Mouse (Mus musculus): ENCODE results near the gene Rnf38. TPM values are rescaled to one million over a fixed set of nuclear protein-coding genes. Genes with fewer than 3 reads are reported as not detected.

The Rnf38 gene
- total and polyA plus RNA-seq, 3 experiments: 6.8 to 22.8 TPM; not detected in 1

DNA sequence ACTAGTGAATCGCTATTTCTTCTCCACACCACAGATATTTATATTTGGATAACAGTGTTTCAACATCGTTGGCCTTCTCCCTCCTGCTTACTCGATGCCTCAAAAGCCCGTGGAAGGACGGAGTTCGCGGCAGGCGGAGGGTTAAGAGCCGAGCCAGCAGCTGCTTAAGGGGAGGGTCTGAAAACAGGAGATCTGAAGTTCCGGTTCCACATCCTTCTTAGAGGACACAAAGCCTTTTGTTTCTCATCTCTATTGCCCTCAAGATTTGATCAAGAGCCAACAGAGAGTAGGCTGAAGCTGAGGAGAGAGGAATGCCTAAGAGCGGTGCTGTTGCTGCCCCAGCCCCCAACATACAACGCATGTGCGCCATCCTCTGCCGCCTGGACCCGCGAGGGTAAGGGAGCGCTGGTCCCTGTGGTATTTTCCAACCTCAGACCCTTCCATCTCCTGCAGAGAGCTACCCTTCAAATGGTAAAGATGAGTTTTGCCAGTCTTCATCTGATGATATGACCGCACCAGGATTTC, 127.2 kb downstream of the Rnf38 start:
- no peaks in the 10 kb centered on the region for H3K9me3 ChIP-seq (replicated peaks; ENCODE audit: insufficient read depth, low read length)
- no peaks in the 10 kb centered on the region for H3K4me1 ChIP-seq (ENCODE audit: control insufficient read depth in 1 of 2, insufficient read depth in 2 of 2, low read length in 2 of 2)
- no peak overlapping the region for H3K27ac ChIP-seq (ENCODE audit: control insufficient read depth, low read depth, low read length)
- H3K79me2 ChIP-seq (ENCODE audit: control insufficient read depth, insufficient read depth, low read length, poor library complexity): no peaks in the 10 kb centered on the region
- TF ChIP-seq USF1 (IDR thresholded peaks at IDR 0.05; ENCODE audit: low read depth, low read length) (no peak), MAZ (IDR thresholded peaks at IDR 0.05; ENCODE audit: low read depth, low read length) (no peak), MAX (IDR thresholded peaks at IDR 0.05; ENCODE audit: low read length) (no peak), RCOR1 (IDR thresholded peaks at IDR 0.05; ENCODE audit: low read depth, low read length) (no peak), POLR2AphosphoS5 (IDR thresholded peaks at IDR 0.05; ENCODE audit: borderline replicate concordance, low read depth, low read length) (no peak), TBP (IDR thresholded peaks at IDR 0.05; ENCODE audit: low read depth, low read length) (no peak), POLR2AphosphoS2 (IDR thresholded peaks at IDR 0.05; ENCODE audit: low read length) (no peak), GABPA (IDR thresholded peaks at IDR 0.05; ENCODE audit: low read depth, low read length) (no peak), SMC3 (IDR thresholded peaks at IDR 0.05; ENCODE audit: low read depth, low read length) (no peak), MEF2A (IDR thresholded peaks at IDR 0.05; ENCODE audit: extremely low read depth, insufficient replicate concordance, low read depth, low read length, poor library complexity, severe bottlenecking) (no peak)
- H3K27me3 ChIP-seq (ENCODE audit: control insufficient read depth in 1 of 2, insufficient read depth in 2 of 2, low read length in 2 of 2): peaks cover 0 to 1% of the 10 kb centered on the region in 2 experiments; a peak in 2 of 4 replicates
- H3K36me3 ChIP-seq (ENCODE audit: control insufficient read depth in 1 of 2, insufficient read depth in 2 of 2, low read length in 2 of 2): no peaks in the 10 kb centered on the region
- no peak overlapping the region for H3K4me3 ChIP-seq (ENCODE audit: control insufficient read depth in 1 of 2, insufficient read depth in 1 of 2, low read depth in 2 of 2, low read length in 2 of 2)
- H3K9ac ChIP-seq (ENCODE audit: control insufficient read depth, low read depth, low read length, poor library complexity, severe bottlenecking): no peak overlapping the region
- DNase-seq (ENCODE audit: low read depth, low spot score): no peak

DNA sequence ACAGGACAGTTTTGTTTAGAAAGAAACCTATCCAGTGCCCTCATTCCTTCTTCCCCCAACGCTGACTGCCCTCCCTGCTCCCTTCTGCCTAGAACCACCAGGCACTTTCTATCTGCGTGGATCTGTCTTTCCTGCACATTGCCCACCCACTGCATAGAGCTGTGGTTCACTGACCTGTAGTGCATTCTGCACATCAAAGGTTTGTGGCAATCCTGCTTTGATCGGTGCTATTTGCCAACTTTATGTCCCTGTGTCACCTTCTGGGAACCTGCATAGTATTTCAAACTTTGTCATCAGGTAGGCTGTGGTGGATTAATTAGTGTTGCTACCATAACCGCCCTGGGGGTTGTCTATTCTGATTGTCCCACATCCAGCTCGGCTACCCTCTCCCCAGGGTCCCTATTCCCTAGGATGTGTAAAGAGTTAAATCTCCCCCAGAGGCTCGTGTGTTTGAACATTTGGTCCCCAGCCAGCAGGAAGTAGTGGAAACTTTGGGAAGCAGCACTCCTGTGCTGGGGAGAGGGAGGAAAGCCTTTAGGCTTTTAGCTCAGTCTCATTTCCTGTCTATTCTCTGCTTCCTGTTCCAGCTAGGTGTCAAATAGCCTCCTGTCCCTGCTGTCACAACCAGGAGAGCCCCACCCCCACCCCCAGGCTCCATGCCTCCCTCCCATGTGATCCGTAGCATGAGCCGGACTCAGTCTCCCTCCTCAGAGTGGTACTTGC, 129.2 kb downstream of the Rnf38 start:
- H3K9me3 ChIP-seq (replicated peaks; ENCODE audit: insufficient read depth, low read length): no peaks in the 10 kb centered on the region
- H3K27me3 ChIP-seq (ENCODE audit: control insufficient read depth in 1 of 2, insufficient read depth in 2 of 2, low read length in 2 of 2): peaks cover 0 to 4% of the 10 kb centered on the region in 2 experiments; a peak in 3 of 4 replicates
- no peak for DNase-seq (ENCODE audit: low read depth, low spot score)
- no peak overlapping the region for H3K9ac ChIP-seq (ENCODE audit: control insufficient read depth, low read depth, low read length, poor library complexity, severe bottlenecking)
- no peaks in the 10 kb centered on the region for H3K4me1 ChIP-seq (ENCODE audit: control insufficient read depth in 1 of 2, insufficient read depth in 2 of 2, low read length in 2 of 2)
- H3K79me2 ChIP-seq (ENCODE audit: control insufficient read depth, insufficient read depth, low read length, poor library complexity): no peaks in the 10 kb centered on the region
- no peak overlapping the region for H3K27ac ChIP-seq (ENCODE audit: control insufficient read depth, low read depth, low read length)
- no peaks in the 10 kb centered on the region for H3K36me3 ChIP-seq (ENCODE audit: control insufficient read depth in 1 of 2, insufficient read depth in 2 of 2, low read length in 2 of 2)
- no peak for TF ChIP-seq MXI1 (IDR thresholded peaks at IDR 0.05; ENCODE audit: low read depth, low read length)
- TF ChIP-seq NRF1 (IDR thresholded peaks at IDR 0.05; ENCODE audit: insufficient read depth, low read depth, low read length, poor library complexity, severe bottlenecking): no peak
- no peak for TF ChIP-seq E2F4 (IDR thresholded peaks at IDR 0.05; ENCODE audit: borderline replicate concordance, low read depth, low read length)
- no peak for TF ChIP-seq RAD21 (IDR thresholded peaks at IDR 0.05; ENCODE audit: low read depth, low read length)
- TF ChIP-seq RCOR1 (IDR thresholded peaks at IDR 0.05; ENCODE audit: low read depth, low read length): no peak
- TF ChIP-seq ZC3H11A (IDR thresholded peaks at IDR 0.05; ENCODE audit: low read depth, low read length): no peak
- TF ChIP-seq POLR2AphosphoS2 (IDR thresholded peaks at IDR 0.05; ENCODE audit: low read length): no peak
- no peak for TF ChIP-seq CTCF (IDR thresholded peaks at IDR 0.05 in 2 of 3, conservative IDR thresholded peaks at IDR 0.05 in 1 of 3; ENCODE audit: control insufficient read depth in 1 of 3, insufficient read depth in 1 of 3, low read depth in 2 of 3, low read length in 3 of 3, poor library complexity in 1 of 3, severe bottlenecking in 1 of 3)
- TF ChIP-seq HCFC1 (IDR thresholded peaks at IDR 0.05; ENCODE audit: low read depth, low read length): no peak
- H3K4me3 ChIP-seq (ENCODE audit: control insufficient read depth in 1 of 2, insufficient read depth in 1 of 2, low read depth in 2 of 2, low read length in 2 of 2): no peak overlapping the region

All from MEL (cell line).